Mouse (Mus musculus) adrenal gland, postnatal 36 days (tissue): ENCODE measurements around the gene Bpifb1. TPM values are rescaled to one million over a fixed set of nuclear protein-coding genes. Genes with fewer than 3 reads are reported as not detected.
"Not testable (repeated sequence)": the region's sequence is repeated elsewhere in the genome, so short reads cannot be mapped to it uniquely, and the experiment has no call there.

Experiments used
- DNase-seq, 2 experiments: peaks; one replicate each; pipeline ENCODE4 v3.0.0; 2021; ENCODE audit warnings: mixed read lengths in 1 of 2
- long read RNA-seq, 2 experiments: library from polyadenylated mRNA; stranded (forward); transcript quantifications; one replicate each; pipeline ENCODE4 v2.0.0; 2021; ENCODE audit warnings: borderline sequencing depth in 2 of 2
- total RNA-seq, 2 experiments: library from RNA; stranded (reverse); gene quantifications; 2 replicates each; pipeline ENCODE4 v1.2.3; 2021

Bpifb1 gene
- not detected for total RNA-seq
- long read RNA-seq, experiment 1 = 0 reads
- long read RNA-seq, experiment 2 = 0 reads

DNA sequence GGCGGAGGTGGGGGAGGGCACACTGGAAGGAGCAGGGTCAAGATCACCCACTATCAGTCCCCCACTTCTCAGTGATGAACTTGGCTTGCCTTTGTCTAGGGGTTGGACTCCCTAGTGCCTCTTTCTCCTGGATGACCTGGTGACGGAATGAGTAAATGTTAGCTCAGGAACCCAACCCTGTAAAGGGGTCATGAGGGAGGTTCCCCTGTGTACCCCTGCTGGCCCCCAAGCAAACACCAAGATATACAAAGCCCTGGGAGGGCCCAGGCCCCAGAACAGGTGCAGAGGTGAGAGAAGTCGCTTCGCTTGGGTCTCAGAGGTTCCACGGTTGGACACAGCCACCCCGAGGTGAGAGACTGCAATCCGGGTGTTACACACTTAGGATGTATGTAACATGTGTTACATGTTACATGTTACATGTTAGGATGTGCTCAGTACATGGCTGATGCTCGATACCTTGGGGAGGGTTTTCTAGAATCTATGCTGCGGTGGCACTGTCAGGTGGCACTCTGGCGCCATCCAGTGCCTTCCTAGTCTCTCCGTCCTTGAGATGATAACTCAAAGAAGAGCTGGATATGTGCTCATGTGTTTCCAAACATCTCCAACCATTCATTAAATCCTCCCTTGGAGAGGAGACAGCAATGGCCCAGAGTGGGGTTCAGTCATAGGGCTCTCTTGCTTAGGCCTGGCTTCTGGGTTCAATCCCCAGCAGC, at the start of gene Bpifb1:
TSS of gene Bpifb1 (plus strand) at position 273 of the 713 bp plus-strand sequence.
- no peak for DNase-seq

DNA sequence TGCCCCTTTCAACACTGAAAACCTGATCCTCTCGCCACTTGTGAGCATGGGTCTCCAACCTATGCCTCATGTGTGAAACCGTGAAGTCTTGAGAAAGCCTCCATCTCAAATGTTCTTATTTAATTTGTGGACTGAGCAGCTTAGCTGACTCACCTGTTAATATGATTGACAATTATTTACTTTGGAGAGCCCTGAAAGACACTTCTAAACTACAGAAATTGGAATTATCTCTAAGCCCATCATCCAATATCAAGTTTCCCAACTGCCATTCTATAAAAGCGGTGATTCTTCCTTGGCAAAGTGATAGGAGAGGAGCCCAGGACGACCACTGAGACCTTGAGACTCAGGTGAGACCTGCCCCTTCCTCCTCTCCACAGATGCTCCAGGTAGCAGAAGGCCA, 48.0 kb upstream of the Bpifb1 start, which contains the start of gene Bpifa1:
TSS of gene Bpifa1 (plus strand) at position 301 of the 400 bp plus-strand sequence.
- no peak for DNase-seq

DNA sequence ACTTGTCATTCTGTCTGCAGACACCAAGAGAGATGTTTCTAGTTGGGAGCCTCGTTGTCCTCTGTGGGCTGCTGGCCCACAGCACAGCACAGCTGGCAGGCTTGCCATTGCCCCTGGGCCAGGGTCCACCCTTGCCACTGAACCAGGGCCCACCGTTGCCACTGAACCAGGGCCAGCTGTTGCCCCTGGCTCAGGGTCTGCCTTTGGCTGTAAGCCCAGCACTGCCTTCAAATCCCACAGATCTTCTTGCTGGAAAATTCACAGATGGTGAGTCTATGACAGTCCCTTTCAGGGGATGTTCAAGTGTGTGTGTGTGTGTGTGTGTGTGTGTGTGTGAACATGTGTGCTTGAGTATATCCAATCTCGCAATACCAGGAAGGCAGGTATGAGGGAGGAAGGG, 46.9 kb upstream of the Bpifb1 start:
- no peak for DNase-seq

DNA sequence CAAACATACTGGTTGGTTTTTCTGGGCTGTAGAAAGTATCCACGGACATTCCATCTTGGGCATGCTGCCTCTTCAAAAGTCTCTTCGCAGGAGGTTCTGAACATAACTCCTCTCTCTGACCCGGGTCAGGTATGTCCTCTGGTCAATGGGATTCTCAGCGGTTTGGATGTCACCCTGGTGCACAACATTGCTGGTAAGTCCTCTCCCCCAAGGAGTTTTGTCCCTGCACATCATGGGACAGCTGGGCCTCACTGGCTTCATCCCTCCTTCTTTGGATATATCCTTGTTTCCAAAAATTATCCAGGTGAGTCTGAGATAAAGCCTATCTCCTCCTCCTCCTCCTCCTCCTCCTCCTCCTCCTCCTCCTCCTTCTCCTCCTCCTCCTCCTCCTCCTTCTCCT, 43.1 kb upstream of the Bpifb1 start:
- no peak for DNase-seq

DNA sequence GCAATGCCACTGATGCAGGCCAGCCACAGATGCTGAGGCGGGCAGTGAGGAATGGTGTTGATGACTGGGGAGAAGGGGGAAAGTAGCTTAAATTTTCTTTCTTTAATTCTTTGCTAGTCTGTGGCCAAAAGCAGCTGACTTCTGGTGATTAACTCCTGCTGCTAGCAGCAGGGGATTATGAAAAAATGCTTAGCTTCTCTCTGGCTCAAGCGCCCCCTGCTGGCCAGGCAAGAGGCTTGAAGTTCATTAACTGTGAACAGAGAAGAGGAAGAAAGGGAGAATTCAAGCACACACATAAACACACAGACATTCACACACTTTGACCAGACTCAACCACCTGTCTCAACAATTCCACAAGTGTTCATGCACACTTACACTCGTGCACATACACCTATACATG, 32.2 kb upstream of the Bpifb1 start:
- DNase-seq = peak; percentile 60 to 75

DNA sequence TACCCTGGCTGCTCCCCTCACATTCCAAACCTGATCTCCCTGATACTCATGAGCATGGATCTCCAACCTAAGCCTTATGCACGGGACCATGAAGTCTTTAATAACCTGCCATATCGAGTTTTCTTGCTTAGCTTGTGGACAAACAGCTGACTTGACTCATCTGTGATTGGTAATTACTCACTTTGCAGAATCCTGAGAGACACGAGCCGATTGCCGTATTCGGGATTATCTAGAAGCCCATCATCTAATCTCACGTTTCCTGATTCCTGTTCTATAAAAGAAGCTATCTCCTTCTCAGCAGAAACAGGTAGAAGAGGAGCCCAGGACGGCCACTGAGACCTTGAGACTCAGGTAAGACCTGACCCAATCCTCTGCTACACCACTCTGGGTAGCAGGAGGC, 28.3 kb upstream of the Bpifb1 start, which contains the start of gene Bpifa5:
TSS of gene Bpifa5 (plus strand) at position 301 of the 400 bp plus-strand sequence.
- DNase-seq = no peak

DNA sequence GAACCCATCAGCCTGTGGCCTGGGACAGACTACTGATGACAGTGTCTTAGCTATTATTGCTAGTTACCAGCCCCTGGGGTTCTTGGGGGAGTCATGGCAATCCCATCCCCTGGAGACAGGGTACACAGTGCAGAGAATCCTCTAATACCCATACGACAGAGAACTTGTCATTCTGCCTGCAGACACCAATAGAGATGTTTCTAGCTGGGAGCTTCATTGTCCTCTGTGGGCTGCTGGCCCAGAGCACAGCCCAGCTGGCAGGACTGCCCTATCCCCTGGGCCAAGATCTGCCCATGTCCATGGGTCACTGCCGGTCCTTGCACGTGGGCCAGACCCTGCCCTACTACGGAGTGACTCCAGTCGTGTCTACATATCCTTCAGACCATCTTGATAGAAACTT, 27.3 kb upstream of the Bpifb1 start:
- DNase-seq = no peak

DNA sequence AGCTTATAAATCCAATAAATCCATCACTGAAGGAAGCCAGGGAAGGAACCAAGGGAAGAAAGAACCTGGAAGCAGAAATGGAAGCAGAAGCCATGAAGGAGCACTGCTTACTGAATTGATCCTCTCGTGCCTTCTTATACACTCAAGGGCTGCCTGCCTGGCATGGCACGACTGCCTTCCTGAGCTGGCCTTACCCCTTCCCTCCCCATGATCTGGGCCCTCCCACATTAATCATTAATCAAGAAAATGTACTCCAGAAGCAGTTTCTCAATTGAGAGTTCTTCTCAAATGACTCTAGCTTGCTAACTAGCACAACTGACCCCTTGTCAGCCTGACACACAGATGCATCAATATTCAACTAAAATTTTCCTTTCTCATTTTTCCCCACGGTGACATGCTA, 21.4 kb upstream of the Bpifb1 start:
- DNase-seq = no peak

DNA sequence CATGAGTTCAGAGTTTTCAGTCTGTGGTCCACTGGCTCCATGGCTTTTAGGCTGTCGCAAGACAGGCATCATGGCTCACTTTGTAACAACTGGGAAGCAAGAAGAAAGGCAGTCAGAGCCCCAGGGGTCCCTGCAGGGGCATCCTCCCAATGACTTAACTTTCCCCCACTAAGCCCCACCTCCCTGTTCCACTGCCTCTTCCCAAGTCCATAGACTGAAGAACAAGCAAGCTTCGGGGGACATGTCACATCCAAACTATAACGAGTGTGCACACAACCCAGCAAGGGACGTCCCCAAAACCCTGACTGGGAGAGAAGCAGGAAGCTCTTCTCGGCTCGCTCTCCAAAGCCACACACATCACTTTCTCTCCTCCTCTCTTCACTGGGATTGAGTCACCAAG, 19.0 kb upstream of the Bpifb1 start:
- DNase-seq = no peak

DNA sequence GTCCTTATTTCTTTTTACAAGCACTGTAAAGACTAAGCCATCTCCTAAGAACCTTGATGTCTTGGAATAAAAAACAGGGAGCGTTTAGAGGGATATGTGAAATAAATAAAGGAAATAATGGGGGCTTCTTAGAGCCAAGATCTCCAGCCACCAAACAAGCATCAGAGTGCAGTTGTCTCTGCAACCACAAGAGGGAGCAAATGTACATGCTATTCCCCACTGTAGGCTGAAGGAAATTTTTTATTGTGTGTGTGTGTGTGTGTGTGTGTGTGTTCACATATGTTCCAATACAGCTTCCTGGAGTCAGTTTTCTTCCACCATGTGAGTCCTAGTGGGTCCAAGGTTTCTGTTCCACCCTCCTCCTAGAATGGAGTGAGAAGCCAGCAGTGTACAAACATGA, 17.3 kb upstream of the Bpifb1 start:
- peak in 1 of 2 experiments; percentile 39 for DNase-seq

DNA sequence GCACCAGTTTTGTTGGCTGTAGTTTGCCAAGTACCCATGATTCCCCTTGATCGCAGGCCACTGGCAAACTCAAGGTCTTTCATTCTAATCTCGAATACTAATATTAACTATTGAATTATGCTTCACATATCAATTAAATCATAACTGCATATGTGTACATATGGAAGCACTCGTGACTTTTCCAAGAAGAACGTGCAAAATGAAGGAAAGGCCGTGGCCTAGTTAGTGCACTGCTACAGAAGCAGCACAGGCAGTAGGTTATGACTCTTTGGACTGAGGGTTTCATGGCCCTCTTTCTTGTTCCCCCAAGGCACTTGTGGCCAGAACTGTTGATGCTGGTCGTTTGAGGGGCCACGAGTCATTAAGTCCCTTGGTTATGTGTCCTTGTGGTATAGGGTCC, 8.7 kb upstream of the Bpifb1 start:
- DNase-seq = not testable (repeated sequence)

DNA sequence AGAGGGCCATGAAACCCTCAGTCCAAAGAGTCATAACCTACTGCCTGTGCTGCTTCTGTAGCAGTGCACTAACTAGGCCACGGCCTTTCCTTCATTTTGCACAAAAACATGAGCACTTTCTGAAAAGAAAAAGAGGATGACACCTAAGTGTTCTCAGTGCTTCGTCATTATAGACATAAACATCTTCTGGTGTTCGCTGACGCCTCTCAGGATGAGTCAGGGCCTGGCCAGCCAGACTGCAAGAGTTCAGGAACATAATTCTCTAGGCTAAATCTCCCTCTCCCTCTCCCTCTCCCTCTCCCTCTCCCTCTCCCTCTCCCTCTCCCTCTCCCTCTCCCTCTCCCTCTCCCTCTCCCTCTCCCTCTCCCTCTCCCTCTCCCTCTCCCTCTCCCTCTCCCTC, 7.6 kb upstream of the Bpifb1 start:
- DNase-seq = peak; percentile 32 to 33

DNA sequence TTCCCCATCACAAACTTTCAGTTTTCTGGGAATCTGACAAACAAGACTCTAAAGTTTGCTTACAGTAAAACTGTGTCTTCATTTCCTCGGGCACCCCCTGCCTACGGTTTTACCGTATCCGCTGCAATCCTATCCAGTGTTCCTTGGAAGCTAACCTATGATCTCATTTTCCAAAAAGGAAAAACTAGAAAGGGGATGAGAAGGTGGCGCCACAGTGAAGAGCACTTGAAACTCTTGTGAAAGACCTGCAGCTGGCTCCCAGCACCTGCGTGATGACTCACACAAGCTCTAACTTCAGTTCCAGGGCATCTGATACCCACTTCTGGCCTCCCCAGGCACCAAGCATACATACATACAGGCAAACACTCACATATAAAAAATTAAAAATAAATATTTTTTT, 5.3 kb upstream of the Bpifb1 start:
- no peak for DNase-seq

DNA sequence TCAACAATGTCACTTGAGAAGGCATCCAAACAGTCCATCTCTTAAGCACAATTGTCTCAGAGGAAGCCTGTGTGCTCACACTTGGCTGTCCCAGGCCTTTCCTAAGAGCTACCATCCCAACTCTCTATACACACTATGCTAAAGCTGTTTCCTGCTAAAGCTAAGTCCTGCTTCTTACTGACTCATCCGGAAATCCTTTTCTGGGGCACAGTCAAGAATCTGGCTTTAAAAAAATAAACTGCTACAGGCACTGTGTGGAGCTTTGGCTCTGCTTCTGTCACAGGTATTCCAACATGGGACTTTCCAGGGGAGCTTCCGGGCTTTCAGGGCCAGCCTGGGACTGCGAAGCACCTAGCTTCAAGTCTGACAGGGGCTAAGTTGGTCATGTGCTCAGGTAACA, 4.9 kb upstream of the Bpifb1 start:
- no peak for DNase-seq

DNA sequence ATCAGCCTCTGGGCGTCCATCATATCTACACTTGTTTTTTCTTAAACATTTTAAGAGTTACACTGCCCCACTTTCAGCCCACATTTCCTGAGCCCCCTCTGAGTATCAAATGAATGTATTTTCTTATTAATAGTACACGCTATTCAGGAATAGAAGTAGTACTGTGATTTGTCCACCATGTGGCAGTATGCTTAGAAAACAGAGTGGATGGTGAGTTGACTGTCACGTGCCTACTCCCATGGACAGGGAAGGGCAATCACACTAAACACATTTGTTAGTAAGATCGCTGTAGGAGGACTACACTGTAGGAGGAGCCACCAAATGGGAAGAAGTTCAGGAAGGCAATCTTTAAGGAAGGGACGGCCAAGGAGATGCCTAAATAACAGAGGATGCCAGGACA, 3.1 kb upstream of the Bpifb1 start:
- DNase-seq = peak in 1 of 2 experiments; percentile 26

DNA sequence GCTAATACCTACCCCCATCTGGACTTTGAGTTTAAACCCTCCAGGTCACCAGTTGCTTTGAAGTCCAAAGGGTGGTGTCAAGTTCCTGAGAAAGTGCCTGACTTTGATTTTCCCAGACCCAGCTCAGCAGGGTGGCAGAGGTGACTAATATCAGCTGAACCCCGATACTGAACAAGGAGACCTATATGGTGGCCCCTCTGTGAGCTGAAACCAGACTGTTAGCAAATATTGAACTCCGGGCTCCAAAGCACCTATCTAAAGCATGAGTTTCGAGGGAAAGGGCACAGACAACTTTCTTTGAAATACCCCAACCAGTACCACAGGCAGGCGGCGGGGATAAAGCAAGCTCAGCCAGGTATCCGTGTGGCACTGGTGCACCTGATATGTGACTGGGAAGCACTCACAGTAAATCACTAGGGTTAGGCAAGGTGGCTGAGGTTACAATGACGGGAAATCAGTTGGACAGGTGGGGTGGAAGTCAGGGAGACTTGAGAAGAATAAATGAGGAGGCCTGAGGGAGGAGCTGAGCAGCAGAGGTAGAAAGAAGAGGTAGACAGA, 662 bp upstream of the Bpifb1 start:
- DNase-seq = no peak

DNA sequence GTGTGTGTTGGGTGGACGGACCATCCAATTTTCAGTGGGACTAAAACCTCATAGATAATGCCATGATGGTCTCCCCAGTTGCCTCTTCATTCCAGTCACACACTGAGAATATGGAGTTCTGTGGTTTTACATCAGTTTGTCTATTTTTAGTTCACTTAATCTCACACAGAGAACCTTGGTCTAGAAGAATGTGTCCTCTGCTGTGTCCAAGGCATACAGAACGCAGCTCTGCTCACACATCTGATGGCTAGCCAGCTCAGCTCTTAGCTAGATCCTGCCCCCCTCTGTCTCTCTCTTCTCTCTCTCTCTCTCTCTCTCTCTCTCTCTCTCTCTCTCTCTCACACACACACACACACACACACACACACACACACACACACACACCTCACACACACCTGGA, 1.5 kb downstream of the Bpifb1 start:
- peak in 1 of 2 experiments; percentile 34 for DNase-seq

DNA sequence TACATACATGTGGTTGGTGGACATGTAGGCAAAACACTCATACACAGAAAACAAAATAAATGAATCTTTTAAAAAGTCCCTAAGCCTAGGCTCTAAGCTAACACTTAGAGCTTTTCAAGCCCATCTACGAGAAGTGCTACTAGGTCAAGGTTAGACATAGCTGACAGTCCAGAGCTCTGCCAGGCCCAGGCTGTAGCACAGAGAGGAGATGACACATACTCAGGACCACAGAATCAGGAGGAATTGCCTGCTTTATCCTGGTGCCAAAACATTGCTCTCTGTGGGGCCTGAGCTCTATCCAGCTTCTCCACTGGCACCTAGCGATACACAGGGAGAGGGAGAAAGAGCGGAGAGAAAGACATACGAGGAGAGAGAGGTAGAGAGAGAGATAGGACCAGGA, 2.5 kb downstream of the Bpifb1 start:
- DNase-seq = peak; percentile 43 to 49

DNA sequence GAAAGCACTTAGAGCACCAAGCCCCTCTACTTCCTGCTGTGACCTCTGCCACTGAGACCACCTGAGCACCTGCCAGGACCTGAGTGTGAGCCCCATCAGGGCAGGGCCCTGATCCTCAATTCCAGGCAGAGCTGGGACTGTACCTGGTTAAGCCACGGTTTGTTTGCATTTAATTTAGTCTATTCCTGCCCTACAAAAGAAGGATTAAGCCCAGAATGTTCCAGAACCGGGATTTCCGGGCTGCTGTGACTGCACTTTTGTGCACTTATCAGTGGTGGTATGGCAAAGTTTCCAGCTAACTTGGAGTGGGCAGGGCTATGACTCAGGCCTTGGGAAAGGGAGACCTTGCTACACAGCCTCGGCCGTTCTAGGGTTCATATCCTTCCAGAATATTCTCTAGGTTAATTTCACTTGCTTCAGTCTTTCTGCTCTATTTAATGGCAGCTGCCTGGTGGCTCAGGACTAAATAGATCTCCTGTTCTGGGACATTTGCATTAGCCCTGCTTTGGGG, 3.4 kb downstream of the Bpifb1 start:
- DNase-seq = peak; percentile 63 to 68

DNA sequence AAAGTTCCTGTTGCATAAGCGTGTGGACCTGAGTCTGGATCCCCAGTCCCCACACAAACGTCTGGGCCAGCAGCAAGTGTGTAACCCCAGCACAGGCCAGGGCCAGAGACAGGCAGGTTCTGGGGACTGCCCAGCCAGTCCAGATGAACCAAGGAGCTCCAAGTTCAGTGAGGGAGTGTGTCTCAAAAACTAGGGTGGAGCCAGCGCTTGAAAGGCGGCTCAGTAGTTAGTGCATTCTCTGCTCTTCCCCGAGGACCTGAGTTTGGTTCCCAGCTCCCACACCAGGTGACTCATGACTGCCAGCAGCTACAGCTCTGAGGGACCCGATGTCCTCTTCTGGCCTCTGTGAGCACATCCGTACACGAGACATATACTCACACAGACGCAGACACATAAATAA, 6.4 kb downstream of the Bpifb1 start:
- no peak for DNase-seq

DNA sequence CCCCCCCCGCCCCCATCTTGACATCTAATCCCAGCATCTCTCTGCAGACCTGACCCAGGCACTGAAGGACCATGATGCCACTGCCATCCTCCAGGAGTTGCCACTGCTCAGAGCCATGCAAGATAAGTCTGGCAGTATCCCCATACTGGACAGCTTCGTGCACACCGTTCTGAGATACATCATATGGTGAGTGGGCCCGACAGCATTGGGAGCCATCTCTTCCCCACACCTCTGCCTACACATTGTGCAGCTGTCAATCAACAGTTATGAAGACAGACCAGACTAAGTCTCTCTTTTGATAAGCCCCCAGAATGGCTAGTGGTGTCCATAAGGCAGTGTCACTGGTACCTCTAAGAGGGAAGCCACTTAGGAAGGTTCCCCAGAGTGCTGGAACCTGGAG, 14.0 kb downstream of the Bpifb1 start:
- DNase-seq = no peak

DNA sequence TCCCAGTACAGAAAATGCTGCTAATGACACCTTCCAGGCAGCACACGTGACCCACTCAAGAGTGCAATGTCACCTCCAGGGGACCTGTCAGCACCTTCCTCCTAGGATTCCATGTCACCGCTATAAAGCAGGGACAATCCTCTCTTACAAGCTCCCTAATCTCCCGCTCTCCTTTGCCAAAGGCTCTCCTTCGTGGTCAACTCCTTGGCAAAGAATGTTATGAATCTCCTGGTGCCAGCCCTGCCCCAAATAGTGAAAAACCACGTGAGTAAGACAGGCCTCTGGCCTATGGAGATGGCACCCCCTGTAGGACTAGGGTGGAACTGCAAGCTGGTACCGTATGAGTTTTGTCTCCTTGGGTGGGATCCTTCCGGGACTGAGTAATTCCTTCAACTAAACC, 16.3 kb downstream of the Bpifb1 start:
- DNase-seq = peak; percentile 67 to 74

DNA sequence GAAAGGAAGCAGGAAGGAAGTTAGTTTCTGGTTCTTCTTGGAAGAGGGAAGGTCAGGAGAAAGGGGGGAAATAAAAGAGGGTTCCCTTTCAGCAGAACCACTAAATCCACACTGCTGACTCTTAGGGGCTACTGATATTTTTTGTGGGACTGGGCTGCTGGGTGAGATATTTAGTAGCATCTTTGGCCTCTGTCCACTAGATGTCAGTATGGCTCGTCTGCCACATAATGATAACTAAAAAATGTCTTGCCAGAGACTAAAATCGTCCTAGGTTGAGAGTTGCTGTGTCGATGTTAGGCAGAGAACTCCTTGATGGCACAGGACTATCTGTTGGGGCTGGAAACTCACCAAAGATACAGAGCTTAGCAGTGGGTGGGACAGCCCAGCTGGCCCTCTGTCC, 18.5 kb downstream of the Bpifb1 start:
- DNase-seq = no peak

DNA sequence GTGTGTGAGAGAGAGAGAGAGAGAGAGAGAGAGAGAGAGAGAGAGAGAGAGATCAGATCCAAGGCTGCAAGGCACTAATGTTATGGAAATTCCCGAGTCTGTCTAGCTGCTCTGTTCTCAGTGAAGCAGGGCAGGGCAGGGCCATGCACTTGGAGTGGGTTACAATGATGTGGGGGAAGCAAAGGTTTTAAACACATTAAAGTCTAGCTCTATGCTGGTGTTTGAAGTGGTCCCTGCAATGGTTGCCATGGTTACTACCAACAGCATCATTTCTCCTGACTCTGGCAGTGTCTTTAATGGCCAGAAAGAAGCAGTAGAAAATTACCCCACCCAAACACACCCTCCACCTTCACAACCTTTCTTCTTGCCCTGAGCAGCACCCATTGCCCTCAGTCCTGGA, 20.5 kb downstream of the Bpifb1 start:
- DNase-seq = no peak
